Mouse (Mus musculus) monocyte, adult 59 days (primary cell): Measurements from ENCODE around the gene Itga2. TPM values are rescaled to one million over a fixed set of nuclear protein-coding genes. Genes with fewer than 3 reads are reported as not detected.

ENCODE experiments used
- total RNA-seq, 2 experiments: library from RNA; stranded (reverse); gene quantifications; one replicate each; pipeline ENCODE4 v1.2.4; 2023

Gene Itga2
- total RNA-seq, result under 1 TPM in 1 of 2 experiments, not detected in 1; 0.10 TPM

GRCm38 (mm10) chr13:114931775-114932294, at the start of gene Itga2:
Gene Itga2 (minus strand): TSS chr13:114932100.

GRCm38 (mm10) chr13:114817751-114818360, 114.0 kb downstream of the Itga2 start, which contains the start of gene Mocs2:
Gene Mocs2 (plus strand): TSS chr13:114818236.

Other genes with a start within 250 kb of the Itga2 start
- 10 to 100 TPM; 28.8 to 34.2 TPM for gene Mocs2, start 113.9 kb downstream of the Itga2 start, total RNA-seq
- gene Pelo, start 158.1 kb upstream of the Itga2 start, total RNA-seq, result 10 to 100 TPM; 16.4 to 19.6 TPM
- gene Gm49395, start 169.8 kb upstream of the Itga2 start, total RNA-seq, result 1 to 10 TPM; 3.6 to 6.9 TPM
- gene Itga1, start 169.9 kb upstream of the Itga2 start, total RNA-seq, result 10 to 100 TPM; 14.0 to 17.9 TPM